Mouse (Mus musculus) limb, embryonic 14.5 days (tissue): ENCODE measurements around the gene Crlf1. TPM values are rescaled to one million over a fixed set of nuclear protein-coding genes. Genes with fewer than 3 reads are reported as not detected.

Source experiments
- ATAC-seq: fragments of 200-750 bp; cut with Nextera tagmentation; 2 replicates; pipeline ENCODE4 v1.8.0; 2017; ENCODE audit warnings: low read depth, moderate number of reproducible peaks, moderate TSS enrichment; ENCODE audit not compliant: low FRiP score
- DNase-seq: peaks from one replicate; pipeline ENCODE4 v3.0.0-alpha.2; 2015; ENCODE audit warnings: low spot score
- H3K27ac ChIP-seq: fragments of 300-500 bp; sonication (generic); replicated peaks from 2 replicates; pipeline ENCODE4 v1.5.1; 2014; ENCODE audit warnings: low read depth, mild to moderate bottlenecking, low read length, moderate library complexity, mixed read lengths
- H3K27me3 ChIP-seq: fragments of 300-500 bp; sonication (generic); 2 replicates; pipeline ENCODE4 v1.6.1; 2014; ENCODE audit warnings: low read length, mixed read lengths; ENCODE audit not compliant: control insufficient read depth, insufficient read depth
- H3K36me3 ChIP-seq: fragments of 300-500 bp; sonication (generic); 2 replicates; pipeline ENCODE4 v1.6.1; 2014; ENCODE audit warnings: mild to moderate bottlenecking, low read length, moderate library complexity, mixed read lengths; ENCODE audit not compliant: control insufficient read depth, insufficient read depth
- H3K4me1 ChIP-seq: fragments of 300-500 bp; sonication (generic); 2 replicates; pipeline ENCODE4 v1.6.1; 2014; ENCODE audit warnings: antibody characterized with exemption, low read length, mixed read lengths; ENCODE audit not compliant: control insufficient read depth, insufficient read depth
- H3K4me2 ChIP-seq: fragments of 300-500 bp; sonication (generic); replicated peaks from 2 replicates; pipeline ENCODE4 v1.6.1; 2014; ENCODE audit warnings: low read depth, mild to moderate bottlenecking, low read length, moderate library complexity; ENCODE audit not compliant: severe bottlenecking
- H3K4me3 ChIP-seq: fragments of 300-500 bp; sonication (generic); replicated peaks from 2 replicates; pipeline ENCODE4 v1.5.1; 2014; ENCODE audit warnings: low read length
- H3K9ac ChIP-seq: fragments of 300-500 bp; sonication (generic); 2 replicates; pipeline ENCODE4 v1.6.1; 2014; ENCODE audit warnings: mild to moderate bottlenecking, low read depth, low read length, moderate library complexity; ENCODE audit not compliant: severe bottlenecking
- H3K9me3 ChIP-seq: fragments of 300-500 bp; sonication (generic); 2 replicates; pipeline ENCODE4 v1.6.1; 2016; ENCODE audit warnings: low read length; ENCODE audit not compliant: control insufficient read depth
- POLR2A ChIP-seq: fragments of 200-500 bp; IDR thresholded peaks from 2 replicates; pipeline ENCODE4 v1.8.0; 2012; ENCODE audit warnings: inconsistent platforms, mild to moderate bottlenecking, moderate library complexity, borderline replicate concordance; ENCODE audit not compliant: insufficient read depth, insufficient read length; ENCODE audit errors: extremely low read depth
- WGBS: fragments of 180-500 bp; shearing (Covaris S2); extraction: QIAGEN DNeasy Blood & Tissue Kit; methylation state at CpG from one replicate; pipeline ENCODE4 v1.1.7; 2014; 5-methylcytosine and 5-hydroxymethylcytosine counted together
- polyA plus RNA-seq, 2 experiments: library from polyadenylated mRNA; depleted of rRNA in 1 of 2; stranded (reverse) in 1 of 2; unstranded in 1 of 2; fragments of >200 nt; fragmentation: Nextera tagmentation in 1 of 2; extraction: Ambion mirVana in 1 of 2; gene quantifications; 2 replicates each; pipeline versions ENCODE4 v1.2.1 to v1.2.3; 2012 to 2014

Gene Crlf1
- polyA plus RNA-seq, 2 experiments, result 91.5 to 98.9 TPM

DNA sequence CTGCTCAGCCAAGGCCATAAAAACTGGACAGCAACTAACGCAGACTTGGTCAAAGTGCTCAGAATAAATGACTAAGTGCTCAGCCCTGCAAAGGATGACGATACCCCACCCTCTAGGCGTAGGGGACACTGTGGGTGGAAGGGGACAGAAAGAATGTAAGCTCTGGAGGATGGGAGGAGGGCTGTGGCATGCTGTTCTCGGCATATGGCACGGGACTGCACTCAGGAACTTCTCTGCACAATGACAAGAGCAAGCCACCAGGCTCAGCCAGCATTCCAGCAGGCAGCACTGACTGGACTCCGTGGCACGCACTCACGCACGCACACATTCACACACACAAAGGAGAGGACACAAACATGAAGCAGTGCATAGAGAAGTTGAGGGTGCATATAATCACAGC lies 32.4 kb upstream of the Crlf1 start:
- H3K9ac ChIP-seq, result no peak overlapping the region
- peaks cover 19% of the 10 kb centered on the region for H3K4me1 ChIP-seq
- WGBS, result 79% methylated on average over 9 of the region's 9 CpGs
- no peak for ATAC-seq
- no peaks in the 10 kb centered on the region for H3K27me3 ChIP-seq
- peaks cover 2% of the 10 kb centered on the region; the same call in 1 of the 2 replicates for H3K36me3 ChIP-seq
- no peak overlapping the region for H3K4me2 ChIP-seq
- no peaks in the 10 kb centered on the region for H3K9me3 ChIP-seq
- no peak overlapping the region for H3K27ac ChIP-seq
- DNase-seq, result no peak
- no peak for TF ChIP-seq POLR2A
- no peak overlapping the region for H3K4me3 ChIP-seq

DNA sequence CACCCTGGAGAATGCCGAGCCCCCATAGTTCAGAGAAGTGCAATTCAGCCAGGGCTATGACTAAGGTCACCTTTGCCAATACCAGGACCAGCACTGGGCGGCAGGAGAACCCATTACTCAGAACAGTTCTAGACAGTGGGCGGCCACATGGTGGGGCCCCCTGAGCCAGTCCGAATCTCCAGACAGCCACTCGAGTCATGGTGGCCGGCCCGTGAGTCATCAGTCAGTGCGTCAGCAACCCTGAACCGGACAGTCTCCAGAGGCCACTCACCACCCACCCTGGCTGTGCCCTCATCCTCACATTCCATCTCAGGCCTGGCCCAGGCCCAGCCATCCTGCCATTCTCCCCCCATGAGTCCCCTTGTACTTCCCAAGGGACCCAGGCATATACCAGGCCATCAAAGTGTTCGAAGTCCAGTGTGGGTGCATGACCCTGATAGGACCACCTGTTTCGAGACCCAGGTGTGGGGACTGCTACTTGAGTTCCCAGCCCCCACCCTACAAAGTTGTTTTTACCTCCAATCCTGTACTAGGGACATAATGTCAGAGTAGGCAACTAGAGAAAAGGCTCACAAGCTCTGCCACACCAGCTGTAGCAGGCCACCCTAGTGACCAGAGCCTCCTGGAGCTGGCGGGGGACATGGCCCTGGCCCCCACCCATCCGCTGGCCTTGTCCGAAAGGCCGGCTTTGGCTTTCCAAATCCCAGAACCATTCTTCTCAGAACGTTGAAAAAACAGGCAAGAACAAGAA lies 31.0 kb upstream of the Crlf1 start:
- Histone ChIP-seq H3K4me2 (no peak overlapping the region), H3K9me3 (no peaks in the 10 kb centered on the region), H3K27ac (peak overlapping the region; percentile 74), H3K36me3 (peaks cover 7% of the 10 kb centered on the region), H3K27me3 (no peaks in the 10 kb centered on the region), H3K4me1 (peaks cover 21% of the 10 kb centered on the region), H3K4me3 (no peak overlapping the region), H3K9ac (no peak overlapping the region)
- WGBS, result 75% methylated on average over 16 of the region's 16 CpGs
- TF ChIP-seq POLR2A, result no peak
- DNase-seq, result no peak
- ATAC-seq, result no peak

DNA sequence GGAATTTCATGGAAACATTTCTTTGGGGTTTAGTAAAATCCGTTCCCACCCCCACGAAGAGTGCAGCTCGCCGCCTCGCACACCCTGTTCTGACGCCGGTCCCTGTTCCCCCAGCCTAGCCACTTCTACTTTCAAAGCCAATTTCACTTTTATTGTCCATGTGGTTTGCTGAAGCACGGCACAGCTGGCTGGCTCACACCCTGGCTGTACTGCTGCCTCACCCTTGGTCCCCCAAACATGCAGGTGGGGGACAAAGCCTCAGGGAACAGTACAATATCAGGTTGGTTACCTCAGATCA lies 30.5 kb upstream of the Crlf1 start:
- 50% methylated on average over 8 of the region's 8 CpGs for WGBS
- Histone ChIP-seq H3K36me3 (peaks cover 7% of the 10 kb centered on the region), H3K9ac (no peak overlapping the region), H3K27ac (peak overlapping the region; percentile 74), H3K27me3 (no peaks in the 10 kb centered on the region), H3K4me3 (no peak overlapping the region), H3K4me1 (peaks cover 25% of the 10 kb centered on the region), H3K4me2 (no peak overlapping the region), H3K9me3 (no peaks in the 10 kb centered on the region)
- ATAC-seq (no peak), DNase-seq (peak; percentile 22)
- no peak for TF ChIP-seq POLR2A

DNA sequence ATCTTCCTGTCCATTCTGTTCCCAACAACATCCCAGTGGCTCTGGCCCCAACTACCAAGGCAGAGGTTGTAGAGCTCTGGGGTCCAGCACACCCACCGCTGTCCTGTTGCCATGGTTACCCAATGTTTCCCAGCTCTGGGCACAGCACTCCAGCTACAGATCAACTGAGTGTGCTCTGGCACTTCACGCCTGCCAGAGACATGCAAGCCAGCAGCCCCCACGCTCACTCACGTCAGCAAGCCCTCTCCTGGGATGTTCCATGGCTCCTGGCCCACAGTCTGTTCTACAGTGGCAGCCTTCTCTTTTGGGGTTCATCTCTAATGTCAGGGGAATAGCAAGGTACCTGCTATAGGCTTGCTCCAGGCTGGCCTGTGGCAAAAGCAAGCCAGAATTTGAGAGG lies 29.7 kb upstream of the Crlf1 start:
- no peak for ATAC-seq
- Histone ChIP-seq H3K4me3 (no peak overlapping the region), H3K4me2 (no peak overlapping the region), H3K9ac (no peak overlapping the region), H3K27ac (no peak overlapping the region), H3K36me3 (peaks cover 7% of the 10 kb centered on the region), H3K27me3 (no peaks in the 10 kb centered on the region), H3K4me1 (peaks cover 28% of the 10 kb centered on the region), H3K9me3 (no peaks in the 10 kb centered on the region)
- no peak for TF ChIP-seq POLR2A
- 75% methylated on average over 4 of the region's 4 CpGs for WGBS
- no peak for DNase-seq

DNA sequence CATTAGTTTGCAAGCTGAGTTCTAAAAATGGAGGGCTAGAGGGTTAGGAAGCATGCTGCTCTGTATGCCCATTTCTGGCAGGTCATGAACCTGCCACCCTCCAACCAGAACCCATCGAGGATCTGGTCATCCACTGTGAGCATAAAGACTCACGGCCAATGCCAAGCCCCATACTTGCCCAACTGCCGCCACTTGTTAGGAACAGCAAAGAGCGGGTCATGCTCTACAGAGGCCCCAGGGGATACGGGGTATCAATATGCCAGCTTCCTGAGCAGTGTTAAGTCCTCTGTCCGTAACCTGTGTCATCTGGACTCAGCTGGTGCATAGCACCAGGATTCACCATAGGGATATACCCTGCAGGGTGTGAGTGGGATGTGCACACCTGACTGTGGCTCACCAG lies 28.8 kb upstream of the Crlf1 start:
- Histone ChIP-seq H3K4me1 (peaks cover 28% of the 10 kb centered on the region), H3K27ac (no peak overlapping the region), H3K9me3 (no peaks in the 10 kb centered on the region), H3K9ac (no peak overlapping the region), H3K4me2 (no peak overlapping the region), H3K36me3 (peaks cover 7% of the 10 kb centered on the region), H3K27me3 (no peaks in the 10 kb centered on the region), H3K4me3 (no peak overlapping the region)
- no peak for TF ChIP-seq POLR2A
- DNase-seq (no peak), ATAC-seq (no peak)
- WGBS, result 90% methylated on average over 6 of the region's 6 CpGs
